Mouse (Mus musculus) erythroblast, embryonic 14.5 days (primary cell): Measurements from ENCODE around the gene Phospho1.

Source experiments
- GATA1 ChIP-seq: IDR thresholded peaks from 2 replicates; pipeline ENCODE4 v1.6.1; 2012; ENCODE audit warnings: low read length, inconsistent platforms, mixed read lengths
- TAL1 ChIP-seq: IDR thresholded peaks from 3 replicates; pipeline ENCODE4 v1.6.1; 2012; ENCODE audit warnings: low read length, inconsistent platforms, mixed read lengths

GRCm38 (mm10) chr11:95785675-95786074 is 38.6 kb upstream of the Phospho1 start:
- no peak for TF ChIP-seq GATA1
- TF ChIP-seq TAL1 = no peak
